Mouse (Mus musculus) thymus, adult 2 months (tissue): ENCODE measurements around the gene Scamp3. TPM values are rescaled to one million over a fixed set of nuclear protein-coding genes. Genes with fewer than 3 reads are reported as not detected.

Experiments
- DNase-seq: peaks from one replicate; pipeline ENCODE4 v3.0.0; 2021
- H3K27ac ChIP-seq: fragments of 200-500 bp; 2 replicates; pipeline ENCODE4 v1.5.1; 2012; ENCODE audit warnings: low read length, control low read depth; ENCODE audit not compliant: control insufficient read depth, insufficient read depth
- H3K27me3 ChIP-seq: fragments of 200-500 bp; 2 replicates; pipeline ENCODE4 v1.6.1; 2012; ENCODE audit warnings: mild to moderate bottlenecking, low read length, moderate library complexity, mixed read lengths; ENCODE audit not compliant: control insufficient read depth, insufficient read depth
- H3K36me3 ChIP-seq: fragments of 200-500 bp; 2 replicates; pipeline ENCODE4 v1.6.1; 2012; ENCODE audit warnings: mild to moderate bottlenecking, low read length, moderate library complexity; ENCODE audit not compliant: control insufficient read depth, insufficient read depth
- H3K4me1 ChIP-seq: fragments of 200-500 bp; replicated peaks from 2 replicates; pipeline ENCODE4 v1.6.1; 2012; ENCODE audit warnings: low read length; ENCODE audit not compliant: control insufficient read depth, insufficient read depth
- H3K4me3 ChIP-seq: fragments of 200-500 bp; 2 replicates; pipeline ENCODE4 v1.5.1; 2012; ENCODE audit warnings: mild to moderate bottlenecking, low read length, control low read depth, moderate library complexity; ENCODE audit not compliant: control insufficient read depth, insufficient read depth
- CTCF ChIP-seq: fragments of 200-500 bp; IDR thresholded peaks from 2 replicates; pipeline ENCODE4 v1.5.1; 2012; ENCODE audit warnings: mild to moderate bottlenecking, control low read depth, low read length, moderate library complexity, borderline replicate concordance; ENCODE audit not compliant: control insufficient read depth, poor library complexity, insufficient read depth; ENCODE audit errors: extremely low read depth
- POLR2A ChIP-seq: fragments of 200-500 bp; IDR thresholded peaks from 2 replicates; pipeline ENCODE4 v1.6.1; 2012; ENCODE audit warnings: mild to moderate bottlenecking, low read length, control low read depth, moderate library complexity; ENCODE audit not compliant: control insufficient read depth, poor library complexity, insufficient read depth; ENCODE audit errors: extremely low read depth
- WGBS: fragments of 180-500 bp; shearing (Covaris S2); methylation state at CpG from one replicate; pipeline ENCODE4 v1.1.7; 2018; 5-methylcytosine and 5-hydroxymethylcytosine counted together
- polyA plus RNA-seq: library from polyadenylated mRNA; depleted of rRNA; stranded (reverse); fragments of >200 nt; gene quantifications from 2 replicates; pipeline ENCODE4 v1.2.3, GENCODE M21; 2012; rRNA removed

Scamp3 gene
- polyA plus RNA-seq, 1 experiment, result 240 TPM

DNA sequence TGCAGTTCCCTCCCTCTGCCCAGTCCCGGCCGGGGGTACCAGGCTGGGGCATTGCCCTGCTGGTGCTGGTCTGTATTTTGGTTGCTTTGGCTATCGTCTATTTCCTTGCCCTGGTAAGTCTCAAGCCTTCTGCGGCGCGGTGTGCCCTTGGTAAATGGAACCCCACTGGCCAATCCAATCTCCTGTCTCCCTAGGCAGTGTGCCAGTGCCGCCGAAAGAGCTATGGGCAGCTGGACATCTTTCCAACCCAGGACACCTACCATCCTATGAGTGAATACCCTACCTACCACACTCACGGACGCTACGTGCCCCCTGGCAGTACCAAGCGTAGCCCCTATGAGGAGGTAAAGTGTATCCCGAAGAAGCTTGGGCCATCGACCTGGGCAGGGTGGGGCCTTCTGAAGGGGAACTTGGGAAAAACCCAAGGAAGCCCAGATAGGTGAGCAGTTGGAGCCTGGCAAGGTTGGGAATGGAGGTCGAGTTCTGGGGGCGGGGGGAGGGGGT, 54.6 kb downstream of the Scamp3 start:
- Histone ChIP-seq H3K27ac (no peak overlapping the region), H3K4me3 (no peak overlapping the region)
- no peak for TF ChIP-seq CTCF
- TF ChIP-seq POLR2A, result no peak

More for the DNA sequence above, 54.6 kb downstream of the Scamp3 start:
- WGBS, result 78% methylated on average over 16 of the region's 16 CpGs
- Histone ChIP-seq H3K36me3 (no peaks in the 10 kb centered on the region), H3K27me3 (no peaks in the 10 kb centered on the region), H3K4me1 (peaks cover 15% of the 10 kb centered on the region)
- no peak for DNase-seq

Other genes starting within 250 kb of the Scamp3 start
- 12.3 and 12.8 TPM in 2 replicates for gene Ash1l, start 226.9 kb upstream of the Scamp3 start, polyA plus RNA-seq
- 81.2 and 91.7 TPM in 2 replicates for gene Dap3, start 226.3 kb upstream of the Scamp3 start, polyA plus RNA-seq
- 45.8 and 50.9 TPM in 2 replicates for gene Rusc1, start 84.2 kb upstream of the Scamp3 start, polyA plus RNA-seq
- not detected in 2 replicates for gene Gm43738, start 76.4 kb upstream of the Scamp3 start, polyA plus RNA-seq
- 58.1 and 71.6 TPM in 2 replicates for gene Fdps, start 75.5 kb upstream of the Scamp3 start, polyA plus RNA-seq
- 2.2 and 2.7 TPM in 2 replicates for gene Pklr, start 41.3 kb upstream of the Scamp3 start, polyA plus RNA-seq
- gene Hcn3, start 17.3 kb upstream of the Scamp3 start, polyA plus RNA-seq, result 15.9 and 18.1 TPM in 2 replicates
- 117 and 126 TPM in 2 replicates for gene Clk2, start 12.7 kb upstream of the Scamp3 start, polyA plus RNA-seq
- 250 and 278 TPM in 2 replicates for gene Fam189b, start 5.7 kb downstream of the Scamp3 start, polyA plus RNA-seq
- gene Gba, start 25.5 kb downstream of the Scamp3 start, polyA plus RNA-seq, result 98.8 and 117 TPM in 2 replicates
- 7.2 and 10.9 TPM in 2 replicates for gene Thbs3, start 37.7 kb downstream of the Scamp3 start, polyA plus RNA-seq
- gene Mtx1, start 49.6 kb downstream of the Scamp3 start, polyA plus RNA-seq, result 209 and 224 TPM in 2 replicates
- gene Muc1, start 51.6 kb downstream of the Scamp3 start, polyA plus RNA-seq, result 14.1 and 14.4 TPM in 2 replicates
- 171 and 183 TPM in 2 replicates for gene Krtcap2, start 68.5 kb downstream of the Scamp3 start, polyA plus RNA-seq
- gene Trim46, start 68.8 kb downstream of the Scamp3 start, polyA plus RNA-seq, result 12.1 and 13.0 TPM in 2 replicates
- 477 and 588 TPM in 2 replicates for gene Dpm3, start 81.9 kb downstream of the Scamp3 start, polyA plus RNA-seq
- gene Slc50a1, start 93.1 kb downstream of the Scamp3 start, polyA plus RNA-seq, result 196 and 251 TPM in 2 replicates
- gene Efna1, start 103.7 kb downstream of the Scamp3 start, polyA plus RNA-seq, result 6.3 and 9.7 TPM in 2 replicates
- gene Efna3, start 145.5 kb downstream of the Scamp3 start, polyA plus RNA-seq, result 3.7 and 4.2 TPM in 2 replicates
- 12.5 TPM in 2 replicates for gene Efna4, start 160.6 kb downstream of the Scamp3 start, polyA plus RNA-seq
- 38.7 and 49.6 TPM in 2 replicates for gene Adam15, start 172.5 kb downstream of the Scamp3 start, polyA plus RNA-seq
- gene Dcst2, start 184.5 kb downstream of the Scamp3 start, polyA plus RNA-seq, result 0.36 and 0.50 TPM in 2 replicates
- 0.24 and 0.32 TPM in 2 replicates for gene Dcst1, start 187.8 kb downstream of the Scamp3 start, polyA plus RNA-seq
- gene Zbtb7b, start 217.3 kb downstream of the Scamp3 start, polyA plus RNA-seq, result 59.8 and 64.9 TPM in 2 replicates
- 0.66 TPM in 1 of 2 replicates, not detected in the other for gene Lenep, start 225.3 kb downstream of the Scamp3 start, polyA plus RNA-seq
- 57.0 and 58.3 TPM in 2 replicates for gene Flad1, start 234.4 kb downstream of the Scamp3 start, polyA plus RNA-seq
- gene Cks1b, start 240.9 kb downstream of the Scamp3 start, polyA plus RNA-seq, result 104 TPM in 2 replicates
- gene Shc1, start 241.0 kb downstream of the Scamp3 start, polyA plus RNA-seq, result 89.9 and 92.1 TPM in 2 replicates